Mouse (Mus musculus) mesoderm, embryonic 11.5 days (tissue): ENCODE data around the gene Lmx1a.

Source experiments
- DNase-seq: peaks from one replicate; pipeline ENCODE4 v3.0.0-alpha.2; 2012; ENCODE audit warnings: low read depth, low spot score

Gene Lmx1a

GRCm38 (mm10) chr1:167689232-167689261 lies at the start of gene Lmx1a:
Gene Lmx1a, plus strand, starts transcription at chr1:167689237.
- DNase-seq: no peak

DNA sequence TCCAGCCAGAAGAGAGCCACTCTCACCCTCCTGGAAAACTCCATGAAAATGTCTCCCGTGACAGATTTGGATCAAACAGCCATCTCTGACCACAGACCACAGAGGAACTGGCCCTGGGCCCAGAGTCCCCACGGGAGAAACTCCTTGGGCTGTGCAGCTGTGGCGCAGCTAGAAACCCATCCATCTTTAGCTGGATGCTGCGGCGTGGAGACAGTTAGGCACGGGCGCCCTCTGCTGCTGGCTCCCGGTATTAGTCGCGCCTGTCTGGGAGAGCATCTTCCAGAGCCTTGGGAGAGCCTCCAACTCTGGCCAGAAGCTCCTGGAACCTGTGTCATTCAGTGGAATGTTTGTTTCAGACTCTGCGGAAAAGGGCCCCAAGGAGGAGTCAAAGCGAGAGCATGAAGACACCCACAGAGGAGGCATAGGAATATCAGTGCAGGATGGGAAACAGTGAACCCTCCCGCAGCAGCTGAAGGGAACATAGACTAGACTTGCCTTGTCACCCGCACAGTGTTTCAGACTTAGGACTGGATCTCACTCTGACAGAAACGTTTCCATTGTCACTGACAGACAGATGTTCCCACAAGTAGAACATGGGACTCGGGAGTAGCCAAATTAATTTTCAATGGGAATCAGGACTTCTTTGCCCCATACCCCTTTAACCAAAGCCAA lies 44.0 kb upstream of the Lmx1a start:
- DNase-seq: peak; percentile 85

GRCm38 (mm10) chr1:167648670-167649069 lies 40.4 kb upstream of the Lmx1a start:
- no peak for DNase-seq

DNA sequence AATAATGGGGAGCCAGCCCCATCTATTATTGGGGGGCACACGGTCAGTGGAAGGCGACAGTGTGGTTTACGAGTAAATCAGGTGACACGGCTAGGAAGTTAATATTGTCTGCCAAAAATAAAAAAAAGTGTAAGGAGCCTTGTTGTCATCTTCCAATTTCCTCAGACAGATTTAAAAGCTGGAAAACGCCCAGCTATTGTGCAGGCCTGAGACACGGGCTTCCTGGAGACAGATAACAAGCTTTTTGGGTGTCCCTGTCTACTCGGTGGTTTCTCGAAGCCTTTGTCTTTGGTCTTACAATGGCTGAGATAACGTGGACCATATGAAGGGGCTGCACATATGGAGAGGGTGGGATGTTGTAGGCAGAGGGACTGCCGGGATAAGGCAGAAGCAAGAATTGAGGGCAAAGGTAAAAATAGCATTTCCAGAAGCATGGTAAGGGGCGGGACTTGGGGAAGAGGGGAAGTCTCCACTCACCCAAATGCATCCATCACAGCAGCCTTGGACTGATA lies 39.9 kb upstream of the Lmx1a start:
- DNase-seq: no peak

DNA sequence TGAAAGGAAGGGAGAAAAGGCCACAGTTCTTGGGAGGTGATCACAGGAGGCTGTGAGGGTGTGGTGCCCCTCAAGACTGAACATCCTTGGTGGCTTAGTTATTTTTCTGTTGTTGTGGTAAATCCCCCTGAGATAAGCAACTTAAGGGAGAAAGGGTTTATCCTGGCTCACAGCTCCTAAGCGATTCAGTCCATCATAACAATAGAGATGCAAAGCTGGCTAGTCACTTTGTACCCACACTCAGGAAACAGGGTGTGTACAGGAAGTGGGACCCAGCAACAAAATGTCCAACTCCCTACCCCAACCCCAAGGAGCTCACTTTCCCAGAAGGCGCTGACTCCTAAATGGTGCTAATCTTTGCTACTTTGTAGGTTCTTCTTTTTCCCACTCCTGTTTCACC lies 36.7 kb upstream of the Lmx1a start:
- no peak for DNase-seq

GRCm38 (mm10) chr1:167659065-167659464 lies 30.0 kb upstream of the Lmx1a start:
- DNase-seq: no peak

DNA sequence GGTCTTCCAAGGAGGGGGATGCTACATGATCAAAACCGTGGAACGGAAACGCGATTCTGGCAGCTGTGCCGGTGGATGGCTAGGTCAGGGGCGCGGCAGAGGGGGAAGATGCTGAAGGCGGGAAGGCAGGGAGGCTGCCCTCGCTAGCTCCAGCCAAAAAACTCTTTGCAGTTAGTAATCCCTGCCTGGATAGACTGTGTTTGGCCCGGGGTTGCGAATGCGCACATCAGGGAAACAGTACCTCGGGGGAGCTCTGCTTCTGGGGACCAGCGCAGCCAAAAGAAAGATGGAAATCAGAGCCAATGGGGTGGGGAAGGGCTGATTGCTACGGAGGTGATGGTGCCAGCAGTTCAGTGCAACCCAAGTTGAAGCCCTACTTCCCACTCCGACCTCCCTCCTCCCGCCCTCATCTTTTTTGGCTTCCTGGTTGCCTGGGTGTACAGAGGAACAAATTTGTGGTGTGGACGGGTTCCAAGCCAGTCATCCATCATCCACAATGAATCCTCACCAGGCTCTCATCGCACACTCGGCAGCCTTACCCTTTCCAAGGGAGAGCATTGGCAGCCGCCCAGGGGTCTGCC lies 28.4 kb upstream of the Lmx1a start:
- DNase-seq: peak; percentile 26

- DNase-seq: no peak
These were observed 27.9 kb upstream of the Lmx1a start for GRCm38 (mm10) chr1:167661123-167661522.

- DNase-seq: no peak
These were observed 25.9 kb upstream of the Lmx1a start for GRCm38 (mm10) chr1:167663136-167663535.

- peak; percentile 59 for DNase-seq
These were observed 19.2 kb upstream of the Lmx1a start for GRCm38 (mm10) chr1:167669796-167670195.

DNA sequence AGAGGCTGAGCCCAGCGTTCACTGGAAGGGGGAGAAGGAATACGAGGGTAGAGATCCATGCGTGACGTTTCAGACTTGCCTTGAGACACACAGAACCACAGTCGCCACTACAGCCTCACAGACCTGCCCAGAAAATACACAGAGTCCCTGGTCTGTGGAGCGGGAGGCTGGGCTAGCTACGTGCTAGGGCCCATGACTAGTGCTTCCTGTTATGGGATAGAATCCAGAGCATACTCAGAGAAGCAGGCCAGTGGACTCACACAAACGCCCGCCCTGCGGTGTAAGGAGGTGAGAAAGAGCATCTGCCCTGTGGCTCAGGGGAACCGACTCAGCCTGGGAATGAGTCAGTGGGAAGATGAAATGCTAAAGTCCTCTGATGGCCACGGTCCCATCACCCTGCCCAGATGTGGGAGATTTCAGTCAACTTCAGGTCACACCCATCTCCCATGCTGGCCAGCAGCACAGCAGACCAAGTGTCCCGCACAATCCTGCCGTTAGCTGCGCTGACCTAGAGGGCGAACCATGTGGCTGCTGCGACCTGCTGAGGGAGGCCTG lies 16.5 kb upstream of the Lmx1a start:
- no peak for DNase-seq

- DNase-seq: no peak
These were observed 10.0 kb upstream of the Lmx1a start for GRCm38 (mm10) chr1:167679061-167679460.

- no peak for DNase-seq
These were observed 1.1 kb upstream of the Lmx1a start for GRCm38 (mm10) chr1:167688001-167688346.

- peak; percentile 32 for DNase-seq
These were observed 448 bp upstream of the Lmx1a start for GRCm38 (mm10) chr1:167688347-167689231.

DNA sequence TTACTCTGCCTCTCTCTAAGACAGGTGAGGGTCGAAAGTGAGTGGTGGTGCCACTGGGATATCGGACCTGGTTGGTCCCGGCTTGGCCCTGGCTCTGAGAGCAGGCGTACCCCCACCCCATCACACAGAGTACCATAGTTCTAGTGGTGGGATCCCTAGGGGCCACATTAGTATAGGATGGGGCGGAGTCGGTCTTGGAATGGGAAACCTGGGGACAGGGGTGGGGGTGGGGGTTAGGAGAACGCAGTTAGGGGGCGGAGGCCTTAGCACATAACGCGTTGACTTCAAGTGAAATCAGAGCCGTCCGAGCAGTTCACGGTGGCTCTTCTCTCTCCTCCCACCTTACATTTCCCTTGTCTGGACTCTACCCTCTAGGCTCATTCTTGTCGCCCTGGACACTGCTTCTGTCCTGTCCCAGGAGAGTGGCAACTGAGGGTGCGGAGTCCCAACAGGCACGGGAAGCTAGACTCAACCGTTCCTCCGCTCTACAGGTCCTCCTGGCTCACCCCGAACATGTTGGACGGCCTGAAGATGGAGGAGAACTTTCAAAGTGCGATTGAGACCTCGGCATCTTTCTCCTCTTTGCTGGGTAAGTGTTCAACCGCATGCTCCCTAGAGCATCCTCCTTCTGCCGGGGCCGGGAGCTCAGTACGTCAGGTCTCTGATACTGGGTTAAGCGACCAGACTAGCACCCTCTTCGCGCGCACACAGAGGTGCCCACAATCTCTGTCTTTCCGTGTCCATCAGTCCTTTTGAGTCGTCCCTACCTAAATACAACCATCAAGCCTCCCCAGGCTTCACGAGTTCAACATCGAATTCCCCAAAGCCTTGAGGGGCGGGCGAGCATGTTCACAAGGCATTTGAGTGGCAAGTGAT lies 463 bp downstream of the Lmx1a start:
- DNase-seq: no peak

DNA sequence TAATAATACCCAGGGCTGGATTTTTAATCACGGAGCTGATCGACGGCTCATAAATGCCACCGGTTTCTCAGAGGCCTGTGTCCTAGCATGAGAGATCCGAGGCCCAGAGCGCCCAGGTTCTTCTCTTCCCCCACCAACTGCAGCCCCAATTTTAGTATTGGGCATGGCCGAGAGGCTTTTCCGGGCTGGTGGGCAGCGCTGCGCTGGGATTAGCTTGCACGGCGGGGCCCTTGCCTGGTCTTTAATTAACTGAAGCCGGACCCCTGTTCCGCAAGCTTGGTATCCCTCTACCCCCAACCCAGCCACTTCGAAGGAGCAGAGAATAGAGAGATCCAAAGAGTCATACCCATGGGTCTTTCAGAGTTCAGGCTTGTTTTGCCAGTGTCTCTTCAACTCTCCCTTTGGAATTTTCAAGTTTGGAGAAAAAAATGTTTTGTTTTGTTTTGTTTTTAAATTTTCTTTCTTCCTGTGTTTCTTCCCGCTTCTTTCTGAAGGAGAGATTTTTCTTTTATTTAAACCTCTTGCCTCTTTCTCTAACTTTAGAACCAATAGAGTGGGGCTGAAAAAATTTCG lies 1.2 kb downstream of the Lmx1a start:
- DNase-seq: no peak

GRCm38 (mm10) chr1:167690716-167691550 lies 1.9 kb downstream of the Lmx1a start:
- DNase-seq: peak; percentile 42

DNA sequence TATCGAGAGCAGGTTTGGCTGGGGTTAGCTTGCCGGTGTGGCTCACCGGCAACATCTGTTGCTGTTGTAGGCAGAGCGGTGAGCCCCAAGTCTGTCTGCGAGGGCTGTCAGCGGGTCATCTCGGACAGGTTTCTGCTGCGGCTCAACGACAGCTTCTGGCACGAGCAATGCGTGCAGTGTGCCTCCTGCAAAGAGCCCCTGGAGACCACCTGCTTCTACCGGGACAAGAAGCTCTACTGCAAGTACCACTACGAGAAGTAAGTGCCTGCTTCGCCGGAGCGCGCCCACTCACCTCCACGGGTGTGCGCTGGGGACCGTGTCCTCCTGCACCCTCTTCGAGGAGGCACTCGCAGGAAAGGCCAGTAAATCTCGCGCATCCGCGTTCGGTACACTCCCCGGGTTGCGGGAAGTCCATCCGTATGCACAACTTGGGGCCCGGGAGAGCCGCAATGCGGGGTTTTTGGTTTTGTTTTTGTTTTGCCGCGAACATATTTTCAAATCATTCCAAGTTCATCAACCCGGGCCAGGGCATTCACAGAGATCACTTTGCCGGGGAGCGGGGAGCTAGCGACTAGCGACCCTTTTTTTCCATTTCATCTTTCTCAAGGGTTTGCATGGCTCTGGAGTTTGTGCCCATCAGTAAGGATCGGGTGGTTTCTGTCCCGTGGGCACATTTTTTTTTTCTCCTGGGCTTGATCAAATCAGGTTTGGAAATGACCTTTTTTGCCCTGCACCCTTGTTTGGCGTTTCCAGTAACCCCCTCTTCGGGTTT lies 3.1 kb downstream of the Lmx1a start:
- DNase-seq: peak; percentile 36

DNA sequence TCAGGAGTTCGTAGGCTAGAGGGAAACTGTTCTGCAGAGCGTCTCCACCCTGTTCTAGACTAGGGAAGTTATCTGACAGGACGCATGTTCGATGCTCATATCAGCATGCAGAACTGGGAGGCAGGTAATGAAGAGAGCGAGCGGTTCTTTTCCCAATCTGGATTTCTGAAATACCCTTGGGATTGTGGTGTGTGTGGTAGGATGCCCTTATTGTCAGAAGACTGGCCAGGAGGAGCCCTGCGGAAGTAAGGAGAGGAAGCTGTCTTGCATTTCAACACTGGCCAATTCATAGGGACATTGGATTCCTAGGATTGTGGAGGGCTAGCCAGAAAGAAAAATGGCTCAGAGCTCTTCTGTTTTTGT lies 3.6 kb downstream of the Lmx1a start:
- peak; percentile 26 for DNase-seq
